Mouse (Mus musculus) hindbrain, embryonic 10.5 days (tissue): ENCODE measurements around the gene Gm14692. TPM values are rescaled to one million over a fixed set of nuclear protein-coding genes. Genes with fewer than 3 reads are reported as not detected.
"Not testable (repeated sequence)": the region's sequence is repeated elsewhere in the genome, so short reads cannot be mapped to it uniquely, and the experiment has no call there.

ENCODE experiments used
- DNase-seq: peaks from one replicate; pipeline ENCODE4 v3.0.0-alpha.2; 2017; ENCODE audit warnings: low spot score
- H3K27ac ChIP-seq: fragments of 300-500 bp; sonication (generic); 2 replicates; pipeline ENCODE4 v1.5.1; 2016; ENCODE audit warnings: mild to moderate bottlenecking, moderate library complexity
- H3K27me3 ChIP-seq: fragments of 300-500 bp; sonication (generic); 2 replicates; pipeline ENCODE4 v1.6.1; 2016; ENCODE audit warnings: mild to moderate bottlenecking; ENCODE audit not compliant: poor library complexity, insufficient read depth, severe bottlenecking
- H3K36me3 ChIP-seq: fragments of 300-500 bp; sonication (generic); 2 replicates; pipeline ENCODE4 v1.6.1; 2016; ENCODE audit warnings: mild to moderate bottlenecking, moderate library complexity
- H3K4me1 ChIP-seq: fragments of 300-500 bp; sonication (generic); replicated peaks from 2 replicates; pipeline ENCODE4 v1.6.1; 2016; ENCODE audit warnings: mild to moderate bottlenecking
- H3K4me3 ChIP-seq: fragments of 300-500 bp; sonication (generic); 2 replicates; pipeline ENCODE4 v1.5.1; 2016; ENCODE audit warnings: mild to moderate bottlenecking, moderate library complexity
- H3K9me3 ChIP-seq: fragments of 300-500 bp; sonication (generic); 2 replicates; pipeline ENCODE4 v1.6.1; 2016; ENCODE audit warnings: mild to moderate bottlenecking, moderate library complexity
- WGBS: fragments of 180-500 bp; shearing (Covaris S2); methylation state at CpG from one replicate; pipeline ENCODE4 v1.1.7; 2016; 5-methylcytosine and 5-hydroxymethylcytosine counted together
- polyA plus RNA-seq: library from polyadenylated mRNA; unstranded; fragments of >200 nt; fragmentation: Nextera tagmentation; extraction: Ambion mirVana; gene quantifications from 2 replicates; pipeline ENCODE4 v1.2.1, GENCODE M21; 2016

Gm14692 gene
- polyA plus RNA-seq, result not detected in 2 replicates

DNA sequence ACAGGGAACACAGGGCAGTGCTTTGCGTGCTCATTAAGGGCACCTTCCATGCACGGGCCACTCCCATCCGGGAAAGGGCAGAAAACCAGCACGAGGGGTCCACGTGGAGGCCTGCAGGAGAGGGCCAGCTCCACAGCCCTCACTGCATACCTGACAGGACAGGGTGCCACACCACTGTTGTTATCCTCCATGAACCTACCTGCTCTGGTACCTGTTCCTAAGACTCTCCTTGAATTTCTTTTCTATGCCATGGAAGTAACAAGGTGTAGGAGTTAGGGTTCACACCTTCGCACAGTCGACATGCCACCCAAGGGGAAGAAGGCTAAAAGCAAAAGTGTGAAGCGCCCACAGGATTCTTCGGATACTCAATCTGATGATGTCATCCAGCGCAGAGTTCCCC is at the start of gene Gm14692:
Gm14692 (plus strand) TSS at position 301 of the 400 bp plus-strand sequence.
- DNase-seq, H3K36me3 ChIP-seq, H3K27ac ChIP-seq, H3K4me3 ChIP-seq, H3K9me3 ChIP-seq, H3K27me3 ChIP-seq, H3K4me1 ChIP-seq: not testable (repeated sequence)
- 94% methylated on average over 5 of the region's 10 CpGs for WGBS

DNA sequence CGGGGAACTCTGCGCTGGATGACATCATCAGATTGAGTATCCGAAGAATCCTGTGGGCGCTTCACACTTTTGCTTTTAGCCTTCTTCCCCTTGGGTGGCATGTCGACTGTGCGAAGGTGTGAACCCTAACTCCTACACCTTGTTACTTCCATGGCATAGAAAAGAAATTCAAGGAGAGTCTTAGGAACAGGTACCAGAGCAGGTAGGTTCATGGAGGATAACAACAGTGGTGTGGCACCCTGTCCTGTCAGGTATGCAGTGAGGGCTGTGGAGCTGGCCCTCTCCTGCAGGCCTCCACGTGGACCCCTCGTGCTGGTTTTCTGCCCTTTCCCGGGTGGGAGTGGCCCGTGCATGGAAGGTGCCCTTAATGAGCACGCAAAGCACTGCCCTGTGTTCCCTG is 2.0 kb upstream of the Gm14692 start, which contains the start of gene Gm1140:
Gm1140 (minus strand) TSS at position 101 of the 400 bp plus-strand sequence.
- H3K4me3 ChIP-seq, H3K9me3 ChIP-seq, DNase-seq, H3K4me1 ChIP-seq, H3K27me3 ChIP-seq, H3K36me3 ChIP-seq, H3K27ac ChIP-seq: not testable (repeated sequence)
- 84% methylated on average over 5 of the region's 11 CpGs for WGBS

Other genes with a start within 250 kb of the Gm14692 start
- not detected in 2 replicates for gene Gm1140, start 2.1 kb upstream of the Gm14692 start, polyA plus RNA-seq
- not detected in 2 replicates for gene 4933436I01Rik, start 225.8 kb downstream of the Gm14692 start, polyA plus RNA-seq